Mouse (Mus musculus): ENCODE data around the gene Golph3. TPM values are rescaled to one million over a fixed set of nuclear protein-coding genes. Genes with fewer than 3 reads are reported as not detected.

Gene Golph3
- polyA plus RNA-seq, 1 experiment = 42.3 TPM

- Histone ChIP-seq H3K79me2 (ENCODE audit: control insufficient read depth, insufficient read depth) (no peaks in the 10 kb centered on the region), H3K4me3 (ENCODE audit: insufficient read depth, poor library complexity, severe bottlenecking) (no peak overlapping the region), H3ac (ENCODE audit: control insufficient read depth, insufficient read length, low read depth) (no peak overlapping the region), H3K27me3 (ENCODE audit: control insufficient read depth, insufficient read depth, insufficient read length) (no peaks in the 10 kb centered on the region), H3K79me3 (ENCODE audit: low read depth) (no peaks in the 10 kb centered on the region), H3K36me3 (ENCODE audit: control insufficient read depth, insufficient read depth) (no peaks in the 10 kb centered on the region)
- no peak for TF ChIP-seq CTCF (IDR thresholded peaks at IDR 0.05; ENCODE audit: control insufficient read depth, insufficient read depth, insufficient read length)
- TF ChIP-seq MYOD1 (IDR thresholded peaks at IDR 0.05; ENCODE audit: control insufficient read depth, insufficient read length, low read depth) = no peak
- TF ChIP-seq MYOG (IDR thresholded peaks at IDR 0.05; ENCODE audit: control insufficient read depth, extremely low read depth, insufficient read length) = no peak
- TF ChIP-seq MAX (IDR thresholded peaks at IDR 0.05) = no peak
- TF ChIP-seq USF1 (IDR thresholded peaks at IDR 0.05; ENCODE audit: low read depth) = no peak
- TF ChIP-seq FOSL1 (IDR thresholded peaks at IDR 0.05; ENCODE audit: insufficient read depth, low read length, poor library complexity, severe bottlenecking) = no peak
- no peak for TF ChIP-seq CEBPB (IDR thresholded peaks at IDR 0.05; ENCODE audit: low read depth)
Measured at GRCm38 (mm10) chr15:12284794-12285534, 36.3 kb upstream of the Golph3 start.

- Histone ChIP-seq H3K4me3 (ENCODE audit: insufficient read depth, poor library complexity, severe bottlenecking) (no peak overlapping the region), H3K27me3 (ENCODE audit: control insufficient read depth, insufficient read depth, insufficient read length) (peaks cover 4% of the 10 kb centered on the region), H3ac (ENCODE audit: control insufficient read depth, insufficient read length, low read depth) (no peak overlapping the region), H3K36me3 (ENCODE audit: control insufficient read depth, insufficient read depth) (no peaks in the 10 kb centered on the region), H3K79me3 (ENCODE audit: low read depth) (no peaks in the 10 kb centered on the region), H3K79me2 (ENCODE audit: control insufficient read depth, insufficient read depth) (no peaks in the 10 kb centered on the region)
- no peak for TF ChIP-seq FOSL1 (IDR thresholded peaks at IDR 0.05; ENCODE audit: insufficient read depth, low read length, poor library complexity, severe bottlenecking)
- TF ChIP-seq USF1 (IDR thresholded peaks at IDR 0.05; ENCODE audit: low read depth) = no peak
- TF ChIP-seq MYOG (IDR thresholded peaks at IDR 0.05; ENCODE audit: control insufficient read depth, extremely low read depth, insufficient read length) = no peak
- no peak for TF ChIP-seq MYOD1 (IDR thresholded peaks at IDR 0.05; ENCODE audit: control insufficient read depth, insufficient read length, low read depth)
- TF ChIP-seq CTCF (IDR thresholded peaks at IDR 0.05; ENCODE audit: control insufficient read depth, insufficient read depth, insufficient read length) = no peak
- TF ChIP-seq MAX (IDR thresholded peaks at IDR 0.05) = no peak
- no peak for TF ChIP-seq CEBPB (IDR thresholded peaks at IDR 0.05; ENCODE audit: low read depth)
Measured at GRCm38 (mm10) chr15:12285535-12285809, 35.8 kb upstream of the Golph3 start.

- TF ChIP-seq MYOG (IDR thresholded peaks at IDR 0.05; ENCODE audit: control insufficient read depth, extremely low read depth, insufficient read length) = no peak
- TF ChIP-seq FOSL1 (IDR thresholded peaks at IDR 0.05; ENCODE audit: insufficient read depth, low read length, poor library complexity, severe bottlenecking) = no peak
- TF ChIP-seq MAX (IDR thresholded peaks at IDR 0.05) = no peak
- no peak for TF ChIP-seq MYOD1 (IDR thresholded peaks at IDR 0.05; ENCODE audit: control insufficient read depth, insufficient read length, low read depth)
- TF ChIP-seq USF1 (IDR thresholded peaks at IDR 0.05; ENCODE audit: low read depth) = no peak
- TF ChIP-seq CEBPB (IDR thresholded peaks at IDR 0.05; ENCODE audit: low read depth) = no peak
- no peak for TF ChIP-seq CTCF (IDR thresholded peaks at IDR 0.05; ENCODE audit: control insufficient read depth, insufficient read depth, insufficient read length)
- H3K27me3 ChIP-seq (ENCODE audit: control insufficient read depth, insufficient read depth, insufficient read length) = peaks cover 4% of the 10 kb centered on the region
- no peaks in the 10 kb centered on the region for H3K79me2 ChIP-seq (ENCODE audit: control insufficient read depth, insufficient read depth)
Measured at GRCm38 (mm10) chr15:12290330-12290729, 30.9 kb upstream of the Golph3 start.

GRCm38 (mm10) chr15:12291757-12292156 is 29.5 kb upstream of the Golph3 start:
- H3K27me3 ChIP-seq (ENCODE audit: control insufficient read depth, insufficient read depth, insufficient read length) = peaks cover 4% of the 10 kb centered on the region
- H3K79me3 ChIP-seq (ENCODE audit: low read depth) = no peaks in the 10 kb centered on the region
- H3K4me3 ChIP-seq (ENCODE audit: insufficient read depth, poor library complexity, severe bottlenecking) = no peak overlapping the region
- no peaks in the 10 kb centered on the region for H3K79me2 ChIP-seq (ENCODE audit: control insufficient read depth, insufficient read depth)
- no peaks in the 10 kb centered on the region for H3K36me3 ChIP-seq (ENCODE audit: control insufficient read depth, insufficient read depth)
- TF ChIP-seq CTCF (IDR thresholded peaks at IDR 0.05; ENCODE audit: control insufficient read depth, insufficient read depth, insufficient read length) (no peak), MAX (IDR thresholded peaks at IDR 0.05) (no peak), CEBPB (IDR thresholded peaks at IDR 0.05; ENCODE audit: low read depth) (no peak), MYOG (IDR thresholded peaks at IDR 0.05; ENCODE audit: control insufficient read depth, extremely low read depth, insufficient read length) (no peak), MYOD1 (IDR thresholded peaks at IDR 0.05; ENCODE audit: control insufficient read depth, insufficient read length, low read depth) (no peak), FOSL1 (IDR thresholded peaks at IDR 0.05; ENCODE audit: insufficient read depth, low read length, poor library complexity, severe bottlenecking) (no peak), USF1 (IDR thresholded peaks at IDR 0.05; ENCODE audit: low read depth) (no peak)
- no peak overlapping the region for H3ac ChIP-seq (ENCODE audit: control insufficient read depth, insufficient read length, low read depth)

More at GRCm38 (mm10) chr15:12290330-12290729, 30.9 kb upstream of the Golph3 start:
- no peak overlapping the region for H3ac ChIP-seq (ENCODE audit: control insufficient read depth, insufficient read length, low read depth)
- H3K4me3 ChIP-seq (ENCODE audit: insufficient read depth, poor library complexity, severe bottlenecking) = no peak overlapping the region
- no peaks in the 10 kb centered on the region for H3K79me3 ChIP-seq (ENCODE audit: low read depth)
- H3K36me3 ChIP-seq (ENCODE audit: control insufficient read depth, insufficient read depth) = no peaks in the 10 kb centered on the region

DNA sequence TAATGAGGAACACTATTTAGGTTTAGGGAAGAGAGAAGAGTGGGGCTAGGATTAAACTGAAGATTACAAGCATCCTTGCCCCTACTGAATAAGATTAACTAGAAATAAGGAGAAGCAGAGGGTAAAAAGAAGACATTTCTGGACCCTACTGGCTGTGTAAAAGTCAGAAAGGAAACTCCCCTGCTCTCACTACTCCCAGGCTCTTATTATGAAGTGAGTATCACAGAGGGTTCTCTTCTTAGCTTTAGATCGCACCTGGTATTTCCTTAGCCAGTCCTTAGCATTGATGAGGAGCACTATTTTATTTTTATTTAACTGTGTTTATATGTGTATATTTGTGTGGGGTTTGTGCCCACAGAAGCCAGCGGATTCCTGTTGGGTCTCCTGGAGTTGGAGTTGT is 25.0 kb upstream of the Golph3 start:
- Histone ChIP-seq H3K27me3 (ENCODE audit: control insufficient read depth, insufficient read depth, insufficient read length) (no peaks in the 10 kb centered on the region), H3K36me3 (ENCODE audit: control insufficient read depth, insufficient read depth) (no peaks in the 10 kb centered on the region), H3ac (ENCODE audit: control insufficient read depth, insufficient read length, low read depth) (no peak overlapping the region), H3K79me3 (ENCODE audit: low read depth) (no peaks in the 10 kb centered on the region), H3K79me2 (ENCODE audit: control insufficient read depth, insufficient read depth) (no peaks in the 10 kb centered on the region), H3K4me3 (ENCODE audit: insufficient read depth, poor library complexity, severe bottlenecking) (no peak overlapping the region)
- TF ChIP-seq USF1 (IDR thresholded peaks at IDR 0.05; ENCODE audit: low read depth) (no peak), CEBPB (IDR thresholded peaks at IDR 0.05; ENCODE audit: low read depth) (no peak), MYOD1 (IDR thresholded peaks at IDR 0.05; ENCODE audit: control insufficient read depth, insufficient read length, low read depth) (no peak), MYOG (IDR thresholded peaks at IDR 0.05; ENCODE audit: control insufficient read depth, extremely low read depth, insufficient read length) (no peak), FOSL1 (IDR thresholded peaks at IDR 0.05; ENCODE audit: insufficient read depth, low read length, poor library complexity, severe bottlenecking) (no peak), CTCF (IDR thresholded peaks at IDR 0.05; ENCODE audit: control insufficient read depth, insufficient read depth, insufficient read length) (no peak), MAX (IDR thresholded peaks at IDR 0.05) (no peak)
